Mouse (Mus musculus) heart, embryonic 11.5 days (tissue): ENCODE measurements around the gene Prim1. TPM values are rescaled to one million over a fixed set of nuclear protein-coding genes. Genes with fewer than 3 reads are reported as not detected.

Source experiments
- ATAC-seq: fragments of 200-750 bp; cut with Nextera tagmentation; replicated peaks from 2 replicates; pipeline ENCODE4 v1.8.0; 2017; ENCODE audit warnings: moderate library complexity; ENCODE audit not compliant: insufficient number of reproducible peaks, low FRiP score, low TSS enrichment
- H3K27ac ChIP-seq: fragments of 300-500 bp; sonication (generic); 2 replicates; pipeline ENCODE4 v1.5.1; 2014; ENCODE audit warnings: mild to moderate bottlenecking, low read depth, low read length
- H3K27me3 ChIP-seq: fragments of 300-500 bp; sonication (generic); 2 replicates; pipeline ENCODE4 v1.6.1; 2014; ENCODE audit warnings: mild to moderate bottlenecking, low read length, mixed read lengths; ENCODE audit not compliant: control insufficient read depth, insufficient read depth
- H3K36me3 ChIP-seq: fragments of 300-500 bp; sonication (generic); 2 replicates; pipeline ENCODE4 v1.6.1; 2014; ENCODE audit warnings: mild to moderate bottlenecking, low read length, moderate library complexity, mixed read lengths; ENCODE audit not compliant: control insufficient read depth, insufficient read depth
- H3K4me1 ChIP-seq: fragments of 300-500 bp; sonication (generic); 2 replicates; pipeline ENCODE4 v1.6.1; 2014; ENCODE audit warnings: low read length; ENCODE audit not compliant: control insufficient read depth, insufficient read depth
- H3K4me2 ChIP-seq: fragments of 300-500 bp; sonication (generic); 2 replicates; pipeline ENCODE4 v1.6.1; 2014; ENCODE audit warnings: mild to moderate bottlenecking, moderate library complexity
- H3K4me3 ChIP-seq: fragments of 300-500 bp; sonication (generic); 2 replicates; pipeline ENCODE4 v1.5.1; 2014; ENCODE audit warnings: low read depth, low read length
- H3K9ac ChIP-seq: fragments of 300-500 bp; sonication (generic); 2 replicates; pipeline ENCODE4 v1.6.1; 2014; ENCODE audit warnings: mild to moderate bottlenecking, low read depth, low read length, moderate library complexity
- H3K9me3 ChIP-seq: fragments of 300-500 bp; sonication (generic); replicated peaks from 2 replicates; pipeline ENCODE4 v1.6.1; 2016; ENCODE audit warnings: low read length; ENCODE audit not compliant: control insufficient read depth
- WGBS: fragments of 180-500 bp; shearing (Covaris S2); extraction: QIAGEN DNeasy Blood & Tissue Kit; methylation state at CpG from one replicate; pipeline ENCODE4 v1.1.7; 2014; ENCODE audit not compliant: insufficient replicate concordance; 5-methylcytosine and 5-hydroxymethylcytosine counted together
- polyA plus RNA-seq: library from polyadenylated mRNA; unstranded; fragments of >200 nt; fragmentation: Nextera tagmentation; extraction: Ambion mirVana; gene quantifications from 2 replicates; pipeline ENCODE4 v1.2.1, GENCODE M21; 2014

Gene Prim1
- polyA plus RNA-seq, 1 experiment from 2014 or later: 56.0 TPM

DNA sequence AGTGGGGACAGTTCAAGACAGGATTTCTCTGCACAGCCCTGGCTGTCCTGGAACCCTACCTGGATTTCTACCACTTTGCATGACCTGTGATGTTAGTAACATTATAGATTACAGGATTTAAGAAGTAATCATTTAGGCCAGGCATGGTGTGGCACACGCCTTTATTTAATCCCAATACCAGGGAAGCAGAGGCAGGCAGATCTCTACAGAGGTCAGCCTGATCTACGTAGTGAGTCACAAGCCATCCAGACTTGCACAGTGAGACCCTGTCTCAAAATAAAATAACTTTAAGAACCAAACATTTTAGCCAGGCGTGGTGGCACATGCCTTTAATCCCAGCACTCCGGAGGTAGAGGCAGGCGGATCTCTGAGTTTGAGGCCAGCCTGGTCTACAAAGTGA is 7.2 kb downstream of the Prim1 start:
- Histone ChIP-seq H3K27me3 (no peaks in the 10 kb centered on the region), H3K4me3 (no peak overlapping the region), H3K4me1 (no peaks in the 10 kb centered on the region), H3K4me2 (no peak overlapping the region), H3K27ac (no peak overlapping the region), H3K9ac (no peak overlapping the region), H3K9me3 (no peaks in the 10 kb centered on the region), H3K36me3 (peaks cover 27% of the 10 kb centered on the region)
- WGBS: 91% methylated on average over 5 of the region's 5 CpGs
- ATAC-seq: no peak

DNA sequence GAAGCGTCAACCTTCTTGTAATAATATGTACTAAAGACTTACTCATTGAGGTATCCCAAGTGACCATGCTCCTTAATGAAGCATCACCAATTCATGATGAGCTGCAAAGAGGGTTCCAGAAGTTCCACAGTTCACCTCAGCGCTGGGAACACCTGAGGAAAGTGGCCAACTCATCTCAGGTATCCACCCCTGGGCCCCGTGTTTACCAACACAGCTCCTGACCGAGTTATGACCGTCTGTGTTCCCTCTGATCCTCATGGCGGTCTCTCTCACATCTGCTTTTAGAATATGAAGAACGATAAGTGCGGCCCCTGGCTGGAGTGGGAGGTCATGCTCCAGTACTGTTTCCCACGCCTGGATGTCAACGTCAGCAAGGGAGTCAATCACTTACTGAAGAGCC is 8.5 kb downstream of the Prim1 start:
- no peak for ATAC-seq
- H3K4me3 ChIP-seq: no peak overlapping the region
- H3K9me3 ChIP-seq: no peaks in the 10 kb centered on the region
- 92% methylated on average over 10 of the region's 10 CpGs for WGBS
- H3K4me2 ChIP-seq: no peak overlapping the region
- no peaks in the 10 kb centered on the region for H3K4me1 ChIP-seq
- H3K36me3 ChIP-seq: peaks cover 29% of the 10 kb centered on the region
- H3K27ac ChIP-seq: no peak overlapping the region
- H3K9ac ChIP-seq: no peak overlapping the region
- no peaks in the 10 kb centered on the region for H3K27me3 ChIP-seq

DNA sequence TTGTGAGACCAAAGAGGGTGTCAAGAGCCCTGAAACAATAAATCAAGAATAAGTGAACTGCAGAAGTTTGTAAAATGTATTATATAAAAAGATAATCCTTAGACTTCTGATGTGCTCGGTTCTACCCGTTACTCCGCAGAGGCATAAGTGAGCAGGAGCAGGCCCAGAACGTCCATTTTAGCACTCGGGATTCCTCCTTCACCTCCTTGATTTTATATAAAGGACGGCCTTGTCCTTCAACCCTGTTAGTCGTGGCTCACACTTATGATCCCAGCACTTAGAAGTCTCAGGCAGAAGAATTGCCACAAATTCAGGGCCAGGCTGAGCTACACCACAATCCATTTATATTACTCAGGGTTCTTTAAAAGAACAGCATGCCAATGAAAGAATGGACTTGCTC is 15.0 kb downstream of the Prim1 start:
- H3K36me3 ChIP-seq: peaks cover 10% of the 10 kb centered on the region
- H3K27me3 ChIP-seq: no peaks in the 10 kb centered on the region
- 91% methylated on average over 7 of the region's 7 CpGs for WGBS

DNA sequence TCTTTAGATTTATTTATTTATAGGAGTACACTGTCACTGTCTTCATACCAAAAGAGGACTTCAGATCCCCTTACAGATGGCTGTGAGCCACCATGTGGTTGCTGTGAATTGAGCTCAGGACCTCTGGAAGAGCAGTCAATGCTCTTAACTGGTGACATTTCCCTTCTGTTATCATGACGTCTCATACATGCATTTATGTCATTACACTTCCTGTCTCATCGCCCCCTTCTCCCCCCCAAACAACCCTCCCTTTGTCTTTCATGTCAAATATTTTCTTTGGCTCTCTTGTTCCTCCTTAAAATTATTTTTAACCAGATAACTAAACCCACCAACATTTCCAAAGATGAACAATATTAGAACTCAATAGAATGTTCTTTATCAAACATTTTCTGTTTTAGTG is 15.9 kb downstream of the Prim1 start:
- H3K9ac ChIP-seq: no peak overlapping the region
- H3K36me3 ChIP-seq: peaks cover 6% of the 10 kb centered on the region
- no peak for ATAC-seq
- 65% methylated on average over 2 of the region's 2 CpGs for WGBS
- no peaks in the 10 kb centered on the region for H3K9me3 ChIP-seq
- H3K4me1 ChIP-seq: peaks cover 4% of the 10 kb centered on the region; the same call in 1 of the 2 replicates
- H3K27me3 ChIP-seq: no peaks in the 10 kb centered on the region
- no peak overlapping the region for H3K27ac ChIP-seq
- H3K4me3 ChIP-seq: no peak overlapping the region
- no peak overlapping the region for H3K4me2 ChIP-seq

More for the DNA sequence above, 15.0 kb downstream of the Prim1 start:
- ATAC-seq: no peak
- H3K4me3 ChIP-seq: no peak overlapping the region
- no peak overlapping the region for H3K4me2 ChIP-seq
- H3K9ac ChIP-seq: no peak overlapping the region
- H3K9me3 ChIP-seq: no peaks in the 10 kb centered on the region
- no peak overlapping the region for H3K27ac ChIP-seq
- peaks cover 4% of the 10 kb centered on the region; the same call in 1 of the 2 replicates for H3K4me1 ChIP-seq

DNA sequence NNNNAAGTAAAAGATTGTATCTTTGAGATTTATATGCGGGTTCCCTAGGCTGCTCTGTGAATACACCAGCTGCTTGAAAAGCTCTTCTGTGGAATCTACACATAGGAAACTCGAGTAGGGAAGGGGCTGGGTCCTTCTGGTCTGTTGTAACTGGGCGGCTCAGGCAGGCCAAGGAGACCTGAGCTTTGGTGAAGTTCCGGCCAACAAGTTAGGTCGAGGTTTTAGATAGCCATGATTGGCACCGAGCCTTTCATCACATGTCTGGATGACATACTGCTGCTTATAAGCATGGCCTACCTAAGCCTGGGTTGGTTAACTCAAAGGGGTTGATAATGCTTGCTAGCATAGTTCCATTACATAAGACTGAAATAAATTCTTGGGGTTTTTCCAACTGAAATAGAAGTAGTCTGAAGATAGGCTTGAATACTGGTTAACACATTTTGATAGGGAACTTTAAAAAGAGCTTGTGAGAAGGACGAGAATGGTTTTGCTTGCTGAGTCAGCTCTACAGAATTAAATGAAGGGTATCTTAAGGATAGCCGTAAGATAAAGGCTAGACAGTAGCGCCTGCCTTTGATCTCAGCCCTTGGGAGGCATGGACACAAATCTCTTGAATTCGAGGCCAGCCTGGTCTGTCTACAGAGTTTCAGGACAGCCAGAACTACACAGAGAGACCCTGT is 21.9 kb downstream of the Prim1 start:
- H3K27ac ChIP-seq: peak overlapping the region; percentile 98
- peaks cover 6% of the 10 kb centered on the region for H3K36me3 ChIP-seq
- peak overlapping the region; percentile 100 for H3K9ac ChIP-seq
- H3K27me3 ChIP-seq: no peaks in the 10 kb centered on the region
- H3K4me1 ChIP-seq: peaks cover 36% of the 10 kb centered on the region
- 2% methylated on average over 10 of the region's 10 CpGs for WGBS
- H3K4me3 ChIP-seq: peak overlapping the region; percentile 100
- 0 out of 2 replicates have a peak, but pooled peaks have one; percentile 8 for ATAC-seq
- H3K4me2 ChIP-seq: peak overlapping the region; percentile 87
- no peaks in the 10 kb centered on the region for H3K9me3 ChIP-seq

DNA sequence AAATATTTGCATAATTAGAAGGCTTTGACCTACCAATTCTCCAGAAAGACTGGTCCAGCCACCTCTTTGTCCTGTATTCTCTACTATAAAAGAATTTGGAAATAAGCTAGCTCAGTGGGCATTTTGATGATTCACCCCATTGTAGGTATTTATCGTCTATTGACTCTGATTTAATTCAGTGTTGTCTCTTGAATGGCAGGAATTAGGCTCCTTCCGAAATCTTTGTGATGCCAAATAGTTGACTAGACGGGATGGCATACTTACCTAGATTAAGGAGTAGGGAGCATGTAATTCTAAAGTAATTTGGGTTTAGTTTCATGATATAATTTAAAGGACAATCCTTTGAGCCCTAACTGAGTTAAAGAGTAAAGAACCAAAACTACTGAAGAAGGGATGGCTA is 23.0 kb downstream of the Prim1 start:
- WGBS: 82% methylated on average over 3 of the region's 3 CpGs
- no peak for ATAC-seq
- H3K36me3 ChIP-seq: peaks cover 6% of the 10 kb centered on the region
- H3K4me2 ChIP-seq: peak overlapping the region; percentile 45
- no peaks in the 10 kb centered on the region for H3K9me3 ChIP-seq
- H3K4me3 ChIP-seq: peak overlapping the region; percentile 3; the same call in 1 of the 2 replicates
- H3K27ac ChIP-seq: no peak overlapping the region
- H3K4me1 ChIP-seq: peaks cover 47% of the 10 kb centered on the region
- no peak overlapping the region for H3K9ac ChIP-seq
- H3K27me3 ChIP-seq: no peaks in the 10 kb centered on the region

DNA sequence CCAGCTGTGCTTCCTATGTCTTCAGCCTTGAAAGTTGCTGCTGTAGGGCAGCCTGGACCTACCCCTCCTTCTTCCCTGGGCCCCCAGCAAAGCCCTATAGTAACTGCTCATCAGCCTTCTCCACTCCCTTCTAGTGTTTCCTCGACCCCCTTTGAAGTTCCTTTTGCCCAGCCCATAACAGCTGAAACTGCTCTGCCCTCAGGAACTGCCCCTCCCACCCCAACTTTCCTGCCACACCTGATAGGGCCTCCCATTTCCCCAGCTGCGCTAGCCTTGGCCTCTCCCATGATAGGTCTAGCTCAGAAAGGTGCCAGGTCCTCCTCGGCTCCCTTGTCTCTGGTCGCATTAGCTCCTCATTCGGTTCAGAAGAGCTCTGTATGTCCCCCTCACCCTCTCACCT is 24.2 kb downstream of the Prim1 start:
- peak overlapping the region; percentile 45 for H3K4me2 ChIP-seq
- peaks cover 11% of the 10 kb centered on the region for H3K36me3 ChIP-seq
- no peak overlapping the region for H3K4me3 ChIP-seq

DNA sequence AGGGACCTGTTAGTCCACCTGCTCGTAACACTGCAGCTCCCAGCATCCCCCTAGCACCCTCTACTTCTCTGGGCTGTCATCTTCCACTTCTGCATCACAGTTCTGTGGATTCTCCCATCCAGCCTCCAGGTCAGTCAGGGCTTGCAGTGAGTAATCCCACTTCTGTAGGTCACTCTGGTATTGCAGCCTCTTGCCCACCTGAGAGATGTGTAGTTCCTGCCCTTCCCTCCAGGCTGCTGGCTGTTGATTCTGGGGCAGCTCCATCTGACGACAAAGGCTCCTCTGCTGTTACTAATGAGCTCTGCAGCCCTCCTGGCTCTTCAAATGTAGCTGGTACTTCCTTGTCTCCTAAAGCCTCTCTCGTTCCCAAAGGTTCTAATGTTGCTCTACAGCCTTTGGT is 24.9 kb downstream of the Prim1 start:
- Histone ChIP-seq H3K4me2 (no peak overlapping the region), H3K9me3 (no peaks in the 10 kb centered on the region), H3K4me3 (no peak overlapping the region), H3K27me3 (no peaks in the 10 kb centered on the region), H3K4me1 (peaks cover 62% of the 10 kb centered on the region), H3K27ac (no peak overlapping the region), H3K36me3 (peaks cover 14% of the 10 kb centered on the region), H3K9ac (no peak overlapping the region)
- no peak for ATAC-seq
- 72% methylated on average over 3 of the region's 3 CpGs for WGBS

More for the DNA sequence above, 24.2 kb downstream of the Prim1 start:
- Histone ChIP-seq H3K9me3 (no peaks in the 10 kb centered on the region), H3K27ac (0 out of 2 replicates have a peak overlapping the region, but pooled peaks have one; percentile 41), H3K9ac (0 out of 2 replicates have a peak overlapping the region, but pooled peaks have one; percentile 24), H3K27me3 (no peaks in the 10 kb centered on the region), H3K4me1 (peaks cover 59% of the 10 kb centered on the region)
- ATAC-seq: no peak
- 48% methylated on average over 5 of the region's 5 CpGs for WGBS

DNA sequence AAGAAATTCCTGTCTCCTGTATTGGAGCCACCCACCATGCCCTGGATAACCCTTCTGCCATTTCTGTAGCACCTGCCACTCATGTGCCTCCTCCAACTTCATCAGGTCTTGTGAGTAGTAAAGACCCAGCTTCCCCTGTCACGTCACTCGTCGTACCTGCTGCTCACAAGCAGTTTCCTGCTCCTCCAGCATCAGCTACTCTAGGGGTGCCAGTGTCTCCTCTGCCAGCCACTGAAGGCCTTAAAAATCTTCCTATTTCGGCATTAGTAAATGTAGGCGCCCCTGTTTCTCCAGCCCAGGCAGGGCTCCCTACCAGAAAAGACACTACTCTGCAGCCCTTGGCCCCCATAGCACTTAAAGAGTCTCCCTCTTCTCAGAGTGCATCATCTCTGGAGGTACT is 25.3 kb downstream of the Prim1 start:
- no peak for ATAC-seq
- WGBS: 82% methylated on average over 5 of the region's 5 CpGs
- no peak overlapping the region for H3K4me3 ChIP-seq
- no peak overlapping the region for H3K4me2 ChIP-seq
- no peak overlapping the region for H3K9ac ChIP-seq
- H3K27me3 ChIP-seq: no peaks in the 10 kb centered on the region
- H3K36me3 ChIP-seq: peaks cover 16% of the 10 kb centered on the region
- no peaks in the 10 kb centered on the region for H3K9me3 ChIP-seq
- H3K27ac ChIP-seq: no peak overlapping the region
- H3K4me1 ChIP-seq: peaks cover 64% of the 10 kb centered on the region
